In the genomic region with DNA sequence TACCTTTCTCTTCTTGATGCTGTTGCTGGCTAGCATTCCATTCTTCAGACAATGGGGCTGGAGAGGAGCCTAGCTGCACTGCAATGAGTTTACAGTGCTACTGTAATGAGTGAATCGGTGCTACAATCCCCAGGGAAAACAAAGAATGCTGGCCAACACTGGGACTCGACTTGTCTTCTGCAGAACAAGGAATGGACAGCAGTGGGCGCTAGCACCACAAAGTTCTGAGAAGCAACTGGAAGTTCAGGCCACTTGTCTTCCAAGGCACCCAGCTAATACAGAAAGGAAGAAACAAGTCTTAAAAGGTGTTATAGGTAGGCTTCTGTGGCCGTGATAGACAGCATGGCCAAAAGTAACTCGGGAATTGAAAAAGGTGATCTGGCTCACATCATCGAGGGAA, we compare ENCODE assay signal across 8 mouse cellular contexts. TPM values are rescaled to one million over a fixed set of nuclear protein-coding genes. Genes with fewer than 3 reads are reported as not detected.
DNase-seq lines count a peak whose midpoint lies in the region; ATAC-seq and TF ChIP-seq lines count a peak whose summit lies in the region.
"Had no signal": no experiment of that assay in that cellular context is flagged by ENCODE, and none has a peak within 500 bp of the region (broad histone marks: within the 10 kb centered on the region; RNA-seq: fewer than 3 reads in every experiment).

No protein-coding gene starts in this region.

- H3K27ac ChIP-seq in CH12.LX (ENCODE audit: insufficient read depth, low read depth) = no peak overlapping the region
- H3K27ac ChIP-seq in lung, postnatal 0 days (ENCODE audit: low read length) = no peak overlapping the region
- H3K27ac ChIP-seq: hindbrain, embryonic 15.5 days had no signal

- no peaks in the 10 kb centered on the region for H3K4me1 ChIP-seq in CH12.LX (ENCODE audit: control insufficient read depth in 1 of 2, insufficient read depth in 2 of 2)
- H3K4me1 ChIP-seq in lung, postnatal 0 days (ENCODE audit: insufficient read depth, low read depth, low read length) = no peaks in the 10 kb centered on the region
- H3K4me1 ChIP-seq: hindbrain, embryonic 15.5 days had no signal

- peaks cover 23% of the 10 kb centered on the region for H3K9me3 ChIP-seq in CH12.LX (replicated peaks; ENCODE audit: low read length)
- H3K9me3 ChIP-seq in lung, postnatal 0 days (ENCODE audit: low read length) = no peaks in the 10 kb centered on the region
- H3K9me3 ChIP-seq: hindbrain, embryonic 15.5 days had no signal

- no peaks in the 10 kb centered on the region for H3K27me3 ChIP-seq in CH12.LX (replicated peaks)
- no peaks in the 10 kb centered on the region for H3K27me3 ChIP-seq in lung, postnatal 0 days (replicated peaks; ENCODE audit: insufficient read depth, low read length)
- H3K27me3 ChIP-seq: hindbrain, embryonic 15.5 days had no signal

- dilution Hi-C loops in CH12.LX (cut with MboI; ENCODE audit: extremely low pct_ligation_motif_present, extremely low pct_unique_long_range_greater_than_20kb, low sequenced_read_pairs) = no loop called here

- H3K4me3 ChIP-seq in CH12.LX (replicated peaks in 1 of 3; ENCODE audit: low read depth in 2 of 3, low read length in 2 of 3, poor library complexity in 1 of 3) = no peak overlapping the region
- H3K4me3 ChIP-seq in lung, postnatal 0 days (ENCODE audit: low read depth, low read length) = no peak overlapping the region
- H3K4me3 ChIP-seq: hindbrain, embryonic 15.5 days had no signal

- DNase-seq in 3T3-L1 (ENCODE audit: low read depth, low spot score) = peak; percentile 78
- peak; percentile 30 for DNase-seq in CH12.LX (ENCODE audit: extremely low read depth)
- peak; percentile 5 for DNase-seq in c-Kit-positive CD71-positive TER-119-positive erythroid progenitor cells, embryonic 14.5 days (ENCODE audit: low spot score)
- DNase-seq in frontal cortex, postnatal 14 days (ENCODE audit: low spot score in 2 of 2) = peak; percentile 38 to 74
- peak; percentile 61 to 86 for DNase-seq in layer of hippocampus, adult 18-20 months (ENCODE audit: low spot score in 2 of 2)
- peak; percentile 80 for DNase-seq in lung, postnatal 0 days (ENCODE audit: low spot score)
- peak; percentile 85 for DNase-seq in testis, postnatal 10 days (ENCODE audit: low spot score)

- TF ChIP-seq CTCF in CH12.LX (conservative IDR thresholded peaks at IDR 0.05 in 1 of 2, IDR thresholded peaks at IDR 0.05 in 1 of 2; ENCODE audit: low read depth in 2 of 2, low read length in 2 of 2) = peak; percentile 50
- peak; percentile 93 for TF ChIP-seq CTCF in lung, postnatal 0 days (IDR thresholded peaks at IDR 0.05)

- TF ChIP-seq RAD21 in CH12.LX (IDR thresholded peaks at IDR 0.05; ENCODE audit: low read depth, low read length) = peak; percentile 40

- TF ChIP-seq EP300 in CH12.LX (IDR thresholded peaks at IDR 0.05; ENCODE audit: low read length) = no peak
- no peak for TF ChIP-seq EP300 in lung, postnatal 0 days (IDR thresholded peaks at IDR 0.05)

- no peaks in the 10 kb centered on the region for H3K79me2 ChIP-seq in CH12.LX (replicated peaks; ENCODE audit: control insufficient read depth, extremely low read depth, insufficient read depth, poor library complexity, severe bottlenecking)

- no peaks in the 10 kb centered on the region for H3K36me3 ChIP-seq in CH12.LX (replicated peaks in 1 of 2; ENCODE audit: control insufficient read depth in 1 of 2, insufficient read depth in 1 of 2, low read length in 1 of 2)
- no peaks in the 10 kb centered on the region for H3K36me3 ChIP-seq in lung, postnatal 0 days (ENCODE audit: insufficient read depth, low read length)
- H3K36me3 ChIP-seq: hindbrain, embryonic 15.5 days had no signal

- ATAC-seq in lung, postnatal 0 days = no peak

- H3K4me2 ChIP-seq in CH12.LX (ENCODE audit: insufficient read depth, low read depth, poor library complexity, severe bottlenecking) = no peak overlapping the region
- H3K4me2 ChIP-seq in lung, postnatal 0 days (replicated peaks; ENCODE audit: low read depth, low read length) = no peak overlapping the region
- H3K4me2 ChIP-seq: hindbrain, embryonic 15.5 days had no signal

- TF ChIP-seq POLR2A in CH12.LX (IDR thresholded peaks at IDR 0.05; ENCODE audit: low read depth, low read length) = no peak

- in situ Hi-C loops in CH12.LX (cut with MboI; ENCODE audit: low pct_ligation_motif_present, low pct_unique_long_range_greater_than_20kb, low sequenced_read_pairs) = no loop called here

- H3K9ac ChIP-seq in CH12.LX (ENCODE audit: insufficient read depth, low read depth) = no peak overlapping the region
- H3K9ac ChIP-seq in lung, postnatal 0 days (replicated peaks; ENCODE audit: low read depth) = no peak overlapping the region
- H3K9ac ChIP-seq: hindbrain, embryonic 15.5 days had no signal

- WGBS in lung, postnatal 0 days = 36% methylated on average over 6 of the region's 6 CpGs

TF ChIP-seq in CH12.LX, 34 proteins besides CTCF, POLR2A, EP300 and RAD21:
- peak; percentile 22; the same call in 1 of the 2 replicates for TF ChIP-seq SMC3 (IDR thresholded peaks at IDR 0.05; ENCODE audit: low read depth, low read length)
- no peak for TF ChIP-seq PAX5 (IDR thresholded peaks at IDR 0.05; ENCODE audit: low read length)
- no peak for TF ChIP-seq USF2 (conservative IDR thresholded peaks at IDR 0.05; ENCODE audit: low read depth, low read length)
- no peak for TF ChIP-seq MXI1 (IDR thresholded peaks at IDR 0.05; ENCODE audit: low read depth, low read length)
- no peak for TF ChIP-seq USF1 (IDR thresholded peaks at IDR 0.05; ENCODE audit: low read depth, low read length)
- no peak for TF ChIP-seq MAZ (IDR thresholded peaks at IDR 0.05; ENCODE audit: low read depth, low read length)
- no peak for TF ChIP-seq BHLHE40 (IDR thresholded peaks at IDR 0.05; ENCODE audit: low read depth, low read length)
- TF ChIP-seq JUN (IDR thresholded peaks at IDR 0.05; ENCODE audit: insufficient read depth, low read depth, low read length) = no peak

RNA-seq across cellular contexts. Expression of gene Kcnma1, which starts 53.4 kb away (rescaled TPM):
- total RNA-seq in CH12.LX (2012; rRNA removed) (0.17 TPM in 1 of 2 replicates, not detected in the other), CH12.LX (2014; rRNA removed) (0.12 TPM in 1 of 2 replicates, not detected in the other)
- polyA plus RNA-seq in CH12.LX (2012; ENCODE audit: insufficient read length, low read depth) = 0.10 TPM in 1 of 2 replicates, not detected in the other
- total RNA-seq in layer of hippocampus, adult 18-20 months (2021) = 100 to 1,000 TPM; 131 to 138 TPM
- 0.62 and 0.73 TPM in 2 replicates for polyA plus RNA-seq in lung, postnatal 0 days (2015; fragmentation: Nextera tagmentation; extraction: Ambion mirVana)

Comparison
In these comparisons a context has a peak if more than half of its experiments do, and no peak if none do; other contexts are left out.
1. DNase-seq: peak in every context shown above with its lines; median percentile 85 in testis, postnatal 10 days; 80 in lung, postnatal 0 days; 78 in 3T3-L1; 74 in layer of hippocampus, adult 18-20 months; 56 in frontal cortex, postnatal 14 days; 30 in CH12.LX; 5 in c-Kit-positive CD71-positive TER-119-positive erythroid progenitor cells, embryonic 14.5 days.
2. RNA of gene Kcnma1, which starts 53.4 kb away (total RNA-seq): 131 to 138 TPM in layer of hippocampus, adult 18-20 months; 0.12 to 0.17 TPM in CH12.LX; every median in the first group is over 100 times any median in the second.